Mouse (Mus musculus): ENCODE measurements around the gene Ssbp2. TPM values are rescaled to one million over a fixed set of nuclear protein-coding genes. Genes with fewer than 3 reads are reported as not detected.

Ssbp2 gene
- polyA plus RNA-seq (2017; shearing (Covaris generic)): 100 to 1,000 TPM; 110 to 120 TPM

GRCm38 (mm10) chr13:91459896-91460620 lies at the start of gene Ssbp2:
Ssbp2 (plus strand) TSS chr13:91460283.

GRCm38 (mm10) chr13:91741280-91742047 lies 281.4 kb downstream of the Ssbp2 start, which contains the start of gene Acot12:
Acot12 (plus strand) TSS chr13:91741512.

Other genes with a start within 250 kb of the Ssbp2 start
- 10 to 100 TPM; 21.4 TPM for gene Atg10, start 236.3 kb upstream of the Ssbp2 start, polyA plus RNA-seq (2017; shearing (Covaris generic))

All from inflammation-experienced regulatory T-cells (primary cell).